Mouse (Mus musculus): ENCODE measurements around the gene Itga9.

DNA sequence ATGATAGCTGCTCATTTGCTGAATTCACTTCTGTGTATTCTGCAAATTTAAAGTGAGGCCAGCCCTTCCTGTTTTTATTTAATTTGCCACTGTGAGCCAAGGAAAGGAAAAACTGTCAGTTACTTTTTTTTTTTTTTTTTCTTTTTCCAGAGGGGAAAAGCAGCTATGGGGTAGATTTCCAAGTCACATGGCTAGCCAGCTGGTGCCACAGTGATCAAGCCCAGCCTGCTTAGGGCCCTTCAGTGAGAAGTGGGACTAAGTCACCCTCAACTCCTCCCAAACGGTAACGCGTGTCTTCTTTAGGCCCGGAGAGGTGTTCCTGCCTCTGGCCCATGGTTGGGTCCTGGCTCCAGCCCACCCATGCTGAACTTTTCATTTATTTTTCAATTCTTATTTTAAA is 156.7 kb downstream of the Itga9 start:
- no peak for TF ChIP-seq CTCF (IDR thresholded peaks at IDR 0.05; ENCODE audit: low read depth)
- TF ChIP-seq EP300 (IDR thresholded peaks at IDR 0.05; ENCODE audit: low read depth) = no peak

Data from liver, postnatal 0 days (tissue).